Mouse (Mus musculus) MEL (cell line): ENCODE measurements around the gene Nat10. TPM values are rescaled to one million over a fixed set of nuclear protein-coding genes. Genes with fewer than 3 reads are reported as not detected.

Experiments used
- DNase-seq: peaks from one replicate; pipeline ENCODE4 v3.0.0; 2011; ENCODE audit warnings: low read depth, low spot score
- H3K27ac ChIP-seq: 2 replicates; pipeline ENCODE4 v1.5.1; 2012; ENCODE audit warnings: low read depth, mild to moderate bottlenecking, control low read depth, low read length, moderate library complexity; ENCODE audit not compliant: control insufficient read depth
- H3K27me3 ChIP-seq, 2 experiments: fragments of 150-350 bp in 1 of 2; sonication (generic) in 1 of 2; 2 replicates each; pipeline ENCODE4 v1.6.1; 2012; ENCODE audit warnings: low read length in 2 of 2, mild to moderate bottlenecking in 2 of 2, improper control_type of control experiment in 1 of 2, moderate library complexity in 1 of 2; ENCODE audit not compliant: insufficient read depth in 2 of 2, control insufficient read depth in 1 of 2
- H3K36me3 ChIP-seq, 2 experiments: 2 replicates each; pipeline ENCODE4 v1.6.1; 2012 to 2014; ENCODE audit warnings: low read length in 2 of 2, improper control_type of control experiment in 1 of 2, inconsistent platforms in 1 of 2, mild to moderate bottlenecking in 1 of 2; ENCODE audit not compliant: insufficient read depth in 2 of 2, control insufficient read depth in 1 of 2
- H3K4me1 ChIP-seq, 2 experiments: fragments of 150-350 bp in 1 of 2; sonication (generic) in 1 of 2; 2 replicates each; pipeline ENCODE4 v1.6.1; 2012; ENCODE audit warnings: low read length in 2 of 2, improper control_type of control experiment in 1 of 2, mild to moderate bottlenecking in 1 of 2; ENCODE audit not compliant: insufficient read depth in 2 of 2, control insufficient read depth in 1 of 2
- H3K4me3 ChIP-seq, 2 experiments: fragments of 150-350 bp in 1 of 2; sonication (generic) in 1 of 2; 2 replicates each; pipeline ENCODE4 v1.5.1; 2012; ENCODE audit warnings: low read depth in 2 of 2, low read length in 2 of 2, mild to moderate bottlenecking in 2 of 2, moderate library complexity in 2 of 2, control low read depth in 1 of 2, improper control_type of control experiment in 1 of 2; ENCODE audit not compliant: control insufficient read depth in 1 of 2, insufficient read depth in 1 of 2
- H3K79me2 ChIP-seq: 2 replicates; pipeline ENCODE4 v1.6.1; 2012; ENCODE audit warnings: mild to moderate bottlenecking, low read length, moderate library complexity; ENCODE audit not compliant: control insufficient read depth, poor library complexity, insufficient read depth
- H3K9ac ChIP-seq: 2 replicates; pipeline ENCODE4 v1.6.1; 2012; ENCODE audit warnings: low read depth, mild to moderate bottlenecking, control low read depth, low read length, moderate library complexity; ENCODE audit not compliant: control insufficient read depth, poor library complexity, severe bottlenecking
- H3K9me3 ChIP-seq: fragments of 150-350 bp; sonication (generic); replicated peaks from 2 replicates; pipeline ENCODE4 v1.6.1; 2012; ENCODE audit warnings: mild to moderate bottlenecking, low read length, improper control_type of control experiment, moderate library complexity; ENCODE audit not compliant: insufficient read depth
- CHD2 ChIP-seq: IDR thresholded peaks from 2 replicates; pipeline ENCODE4 v1.6.1; 2011; ENCODE audit warnings: low read length, improper control_type of control experiment
- CTCF ChIP-seq, 3 experiments: IDR thresholded peaks in 2 of 3; conservative IDR thresholded peaks in 1 of 3; 2 replicates each; pipeline ENCODE4 v1.5.1; 2011 to 2012; ENCODE audit warnings: low read length in 3 of 3, low read depth in 2 of 3, mild to moderate bottlenecking in 2 of 3, improper control_type of control experiment in 1 of 3, inconsistent platforms in 1 of 3, mixed read lengths in 1 of 3, moderate library complexity in 1 of 3; ENCODE audit not compliant: control insufficient read depth in 1 of 3, insufficient read depth in 1 of 3, poor library complexity in 1 of 3, severe bottlenecking in 1 of 3
- EP300 ChIP-seq, 2 experiments: IDR thresholded peaks; 2 replicates each; pipeline ENCODE4 v1.6.1; 2011; ENCODE audit warnings: improper control_type of control experiment in 2 of 2, low read length in 2 of 2, low read depth in 1 of 2, mild to moderate bottlenecking in 1 of 2
- ETS1 ChIP-seq: IDR thresholded peaks from 2 replicates; pipeline ENCODE4 v1.6.1; 2012; ENCODE audit warnings: low read depth, mild to moderate bottlenecking, inconsistent platforms, low read length, improper control_type of control experiment, moderate library complexity
- GABPA ChIP-seq: IDR thresholded peaks from 2 replicates; pipeline ENCODE4 v1.6.1; 2012; ENCODE audit warnings: low read depth, mild to moderate bottlenecking, inconsistent platforms, low read length, improper control_type of control experiment, moderate library complexity
- GATA1 ChIP-seq: IDR thresholded peaks from 2 replicates; pipeline ENCODE4 v1.6.1; 2011; ENCODE audit warnings: low read depth, low read length, improper control_type of control experiment
- HCFC1 ChIP-seq: IDR thresholded peaks from 2 replicates; pipeline ENCODE4 v1.6.1; 2012; ENCODE audit warnings: low read depth, mild to moderate bottlenecking, inconsistent platforms, low read length, improper control_type of control experiment, moderate library complexity
- JUND ChIP-seq: IDR thresholded peaks from 2 replicates; pipeline ENCODE4 v1.6.1; 2011; ENCODE audit warnings: low read depth, mild to moderate bottlenecking, improper control_type of control experiment, low read length
- KAT2A ChIP-seq: conservative IDR thresholded peaks from 2 replicates; pipeline ENCODE4 v1.6.1; 2012; ENCODE audit warnings: low read depth, low read length, improper control_type of control experiment, inconsistent platforms
- MAX ChIP-seq: IDR thresholded peaks from 2 replicates; pipeline ENCODE4 v1.6.1; 2011; ENCODE audit warnings: low read length, improper control_type of control experiment
- MEF2A ChIP-seq: IDR thresholded peaks from 2 replicates; pipeline ENCODE4 v1.6.1; 2014; ENCODE audit warnings: low read depth, mild to moderate bottlenecking, inconsistent platforms, low read length, improper control_type of control experiment; ENCODE audit not compliant: poor library complexity, insufficient replicate concordance, severe bottlenecking; ENCODE audit errors: extremely low read depth
- MXI1 ChIP-seq: IDR thresholded peaks from 2 replicates; pipeline ENCODE4 v1.6.1; 2011; ENCODE audit warnings: mild to moderate bottlenecking, low read depth, low read length, improper control_type of control experiment
- MYB ChIP-seq: IDR thresholded peaks from 2 replicates; pipeline ENCODE4 v1.6.1; 2011; ENCODE audit warnings: mild to moderate bottlenecking, low read depth, low read length, improper control_type of control experiment
- MYC ChIP-seq: IDR thresholded peaks from 2 replicates; pipeline ENCODE4 v1.6.1; 2011; ENCODE audit warnings: low read depth, mild to moderate bottlenecking, low read length, improper control_type of control experiment, moderate library complexity
- NRF1 ChIP-seq: IDR thresholded peaks from 2 replicates; pipeline ENCODE4 v1.6.1; 2014; ENCODE audit warnings: low read depth, mild to moderate bottlenecking, inconsistent platforms, low read length, improper control_type of control experiment, moderate library complexity; ENCODE audit not compliant: poor library complexity, insufficient read depth, severe bottlenecking
- POLR2A ChIP-seq, 2 experiments: IDR thresholded peaks; 2 replicates each; pipeline ENCODE4 v1.6.1; 2011 to 2012; ENCODE audit warnings: low read length in 2 of 2, mild to moderate bottlenecking in 2 of 2, control low read depth in 1 of 2, improper control_type of control experiment in 1 of 2, low read depth in 1 of 2, moderate library complexity in 1 of 2; ENCODE audit not compliant: control insufficient read depth in 1 of 2, insufficient read depth in 1 of 2, poor library complexity in 1 of 2
- POLR2AphosphoS2 ChIP-seq: IDR thresholded peaks from 2 replicates; pipeline ENCODE4 v1.6.1; 2011; ENCODE audit warnings: low read length, improper control_type of control experiment
- RAD21 ChIP-seq: IDR thresholded peaks from 2 replicates; pipeline ENCODE4 v1.6.1; 2011; ENCODE audit warnings: mild to moderate bottlenecking, low read depth, low read length, improper control_type of control experiment
- RCOR1 ChIP-seq: IDR thresholded peaks from 2 replicates; pipeline ENCODE4 v1.6.1; 2012; ENCODE audit warnings: low read depth, mild to moderate bottlenecking, inconsistent platforms, low read length, improper control_type of control experiment
- SMC3 ChIP-seq: IDR thresholded peaks from 2 replicates; pipeline ENCODE4 v1.6.1; 2011; ENCODE audit warnings: low read depth, low read length, improper control_type of control experiment
- TAL1 ChIP-seq: IDR thresholded peaks from 2 replicates; pipeline ENCODE4 v1.6.1; 2012; ENCODE audit warnings: mild to moderate bottlenecking, inconsistent platforms, low read length, moderate library complexity, mixed read lengths
- TBP ChIP-seq: IDR thresholded peaks from 2 replicates; pipeline ENCODE4 v1.8.0; 2011; ENCODE audit warnings: low read depth, low read length, improper control_type of control experiment
- UBTF ChIP-seq: IDR thresholded peaks from 2 replicates; pipeline ENCODE4 v1.6.1; 2012; ENCODE audit warnings: low read depth, mild to moderate bottlenecking, inconsistent platforms, low read length, improper control_type of control experiment, moderate library complexity, borderline replicate concordance; ENCODE audit not compliant: insufficient read depth
- USF1 ChIP-seq: IDR thresholded peaks from 2 replicates; pipeline ENCODE4 v1.6.1; 2014; ENCODE audit warnings: low read depth, mild to moderate bottlenecking, inconsistent platforms, low read length, improper control_type of control experiment, moderate library complexity
- USF2 ChIP-seq, 2 experiments: IDR thresholded peaks; 2 replicates each; pipeline ENCODE4 v1.6.1; 2011 to 2012; ENCODE audit warnings: improper control_type of control experiment in 2 of 2, low read length in 2 of 2, borderline replicate concordance in 1 of 2, inconsistent platforms in 1 of 2, low read depth in 1 of 2, mild to moderate bottlenecking in 1 of 2; ENCODE audit not compliant: insufficient read depth in 1 of 2
- ZKSCAN1 ChIP-seq: IDR thresholded peaks from 2 replicates; pipeline ENCODE4 v1.6.1; 2012; ENCODE audit warnings: low read depth, mild to moderate bottlenecking, inconsistent platforms, low read length, improper control_type of control experiment, moderate library complexity
- ZNF384 ChIP-seq: IDR thresholded peaks from 2 replicates; pipeline ENCODE4 v1.6.1; 2012; ENCODE audit warnings: low read depth, mild to moderate bottlenecking, inconsistent platforms, low read length, improper control_type of control experiment
- polyA plus RNA-seq, 2 experiments: library from polyadenylated mRNA; stranded (reverse) in 1 of 2; unstranded in 1 of 2; fragments of >175 nt in 1 of 2; fragments of >200 nt in 1 of 2; gene quantifications; 2 replicates each; pipeline versions ENCODE4 v1.2.1 to v1.2.4; 2012; ENCODE audit warnings: low replicate concordance in 2 of 2, low read depth in 1 of 2; ENCODE audit not compliant: insufficient read length in 2 of 2, insufficient read depth in 1 of 2, missing spikeins in 1 of 2
- total RNA-seq: library from RNA; depleted of rRNA; stranded (reverse); fragments of 300-350 nt; gene quantifications from 2 replicates; pipeline ENCODE4 v1.2.3, GENCODE M21; 2012

Gene Nat10
- total and polyA plus RNA-seq, 3 experiments: 74.7 to 107 TPM; not detected in 1

- no peak for DNase-seq
- H3K79me2 ChIP-seq: no peaks in the 10 kb centered on the region
- H3K4me1 ChIP-seq: no peaks in the 10 kb centered on the region; a peak in 2 of 4 replicates
- no peaks in the 10 kb centered on the region for H3K9me3 ChIP-seq
- no peak overlapping the region for H3K4me3 ChIP-seq
- no peaks in the 10 kb centered on the region for H3K27me3 ChIP-seq
- TF ChIP-seq RAD21 (no peak), ZKSCAN1 (no peak), GABPA (no peak), JUND (no peak), POLR2AphosphoS2 (no peak), TBP (no peak), MAX (no peak), EP300 (IDR thresholded peaks at IDR 0.05; ENCODE audit: low read depth in 1 of 2, low read length in 2 of 2) (no peak), GATA1 (no peak), ETS1 (no peak), KAT2A (no peak), POLR2A (IDR thresholded peaks at IDR 0.05; ENCODE audit: control insufficient read depth in 1 of 2, insufficient read depth in 1 of 2, low read depth in 1 of 2, low read length in 2 of 2, poor library complexity in 1 of 2) (no peak), NRF1 (no peak), UBTF (no peak), MYC (no peak), MYB (no peak), USF1 (no peak), RCOR1 (no peak), HCFC1 (no peak)
- H3K36me3 ChIP-seq: peaks cover 4 to 21% of the 10 kb centered on the region in 2 experiments; a peak in 3 of 4 replicates
- H3K27ac ChIP-seq: no peak overlapping the region
- no peak overlapping the region for H3K9ac ChIP-seq
Observed at GRCm38 (mm10) chr2:103746096-103746495, 15.0 kb downstream of the Nat10 start.

- no peak for DNase-seq
- Histone ChIP-seq H3K79me2 (no peaks in the 10 kb centered on the region), H3K9ac (no peak overlapping the region), H3K4me1 (no peaks in the 10 kb centered on the region; a peak in 2 of 4 replicates), H3K9me3 (no peaks in the 10 kb centered on the region), H3K4me3 (no peak overlapping the region), H3K27ac (no peak overlapping the region), H3K36me3 (peaks cover 4 to 19% of the 10 kb centered on the region in 2 experiments; a peak in 3 of 4 replicates), H3K27me3 (no peaks in the 10 kb centered on the region)
- TF ChIP-seq MEF2A (no peak), SMC3 (no peak), MYC (no peak), TBP (no peak), JUND (no peak), CTCF (IDR thresholded peaks at IDR 0.05 in 2 of 3, conservative IDR thresholded peaks at IDR 0.05 in 1 of 3; ENCODE audit: control insufficient read depth in 1 of 3, insufficient read depth in 1 of 3, low read depth in 2 of 3, low read length in 3 of 3, poor library complexity in 1 of 3, severe bottlenecking in 1 of 3) (no peak), USF2 (IDR thresholded peaks at IDR 0.05; ENCODE audit: borderline replicate concordance in 1 of 2, insufficient read depth in 1 of 2, low read depth in 1 of 2, low read length in 2 of 2) (no peak), UBTF (no peak), POLR2A (IDR thresholded peaks at IDR 0.05; ENCODE audit: control insufficient read depth in 1 of 2, insufficient read depth in 1 of 2, low read depth in 1 of 2, low read length in 2 of 2, poor library complexity in 1 of 2) (no peak), ZKSCAN1 (no peak), USF1 (no peak), TAL1 (no peak), CHD2 (no peak), MXI1 (no peak), ZNF384 (no peak), KAT2A (no peak)
Observed at GRCm38 (mm10) chr2:103745481-103745880, 15.6 kb downstream of the Nat10 start.
